Mouse (Mus musculus) liver, adult 10 weeks (tissue): ENCODE data around the gene Slc16a14. TPM values are rescaled to one million over a fixed set of nuclear protein-coding genes. Genes with fewer than 3 reads are reported as not detected.

Experiments
- polyA plus RNA-seq: library from polyadenylated mRNA; stranded (reverse); fragments of 350-450 nt; fragmentation: Illumina TruSeq; extraction: RNeasy Lipid Tissue Mini Kit (QIAGEN cat#74804); gene quantifications from one replicate; pipeline ENCODE4 v1.2.3, GENCODE M21; 2014; ENCODE audit warnings: low read depth, low replicate concordance

The Slc16a14 gene
- polyA plus RNA-seq: not detected

GRCm38 (mm10) chr1:84934503-84935333 lies at the start of gene Slc16a14:
Gene Slc16a14, minus strand, starts transcription at chr1:84935134.

Other genes starting within 250 kb of the Slc16a14 start
- not detected for gene Dner, start 238.9 kb downstream of the Slc16a14 start, polyA plus RNA-seq
- gene Fbxo36, start 95.3 kb downstream of the Slc16a14 start, polyA plus RNA-seq: 12.5 TPM
- gene Trip12, start 94.6 kb downstream of the Slc16a14 start, polyA plus RNA-seq: 113 TPM
- not detected for gene Gm10553, start 165.0 kb upstream of the Slc16a14 start, polyA plus RNA-seq
- not detected for gene A530032D15Rik, start 174.7 kb upstream of the Slc16a14 start, polyA plus RNA-seq